Comparison of ENCODE assay signal across 19 mouse cellular contexts in the genomic region with DNA sequence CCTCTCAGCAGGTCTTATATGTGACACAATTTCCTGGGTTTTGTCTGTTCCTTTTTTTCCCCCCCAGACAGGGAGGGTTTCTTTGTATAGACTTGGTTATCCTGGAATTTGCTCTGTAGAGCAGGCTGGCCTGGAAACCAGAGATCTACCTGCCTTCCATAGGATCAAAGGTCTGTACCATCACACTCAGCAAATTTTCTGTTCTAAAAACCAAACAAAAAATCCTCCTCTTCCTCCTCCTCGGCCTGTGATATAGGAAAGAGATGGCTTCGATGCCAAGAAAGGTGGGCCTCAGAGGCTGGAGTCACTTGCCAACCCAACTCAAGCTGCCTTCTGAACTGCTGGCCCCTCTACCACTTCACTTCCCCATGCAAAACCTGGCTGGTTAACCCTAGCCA. TPM values are rescaled to one million over a fixed set of nuclear protein-coding genes. Genes with fewer than 3 reads are reported as not detected.
A peak's percentile ranks its signal among the peaks of the same experiment; 100 is the strongest.
DNase-seq lines count a peak whose midpoint lies in the region; ATAC-seq and TF ChIP-seq lines count a peak whose summit lies in the region.
"Had no signal": no experiment of that assay in that cellular context is flagged by ENCODE, and none has a peak within 500 bp of the region (broad histone marks: within the 10 kb centered on the region; RNA-seq: fewer than 3 reads in every experiment).

No protein-coding gene starts in this region.

- H3K4me1 ChIP-seq in heart, embryonic 11.5 days (ENCODE audit: control insufficient read depth, insufficient read depth, low read length), result peaks cover 49% of the 10 kb centered on the region
- peaks cover 55% of the 10 kb centered on the region for H3K4me1 ChIP-seq in heart, embryonic 16.5 days (ENCODE audit: control insufficient read depth, insufficient read depth, low read length)
- peaks cover 6% of the 10 kb centered on the region for H3K4me1 ChIP-seq in heart, adult 2 months (ENCODE audit: control insufficient read depth, insufficient read depth, low read length)
- peaks cover 23% of the 10 kb centered on the region for H3K4me1 ChIP-seq in midbrain, embryonic 11.5 days (ENCODE audit: control insufficient read depth, insufficient read depth, low read length)
- no peaks in the 10 kb centered on the region for H3K4me1 ChIP-seq in midbrain, embryonic 16.5 days (ENCODE audit: control insufficient read depth, insufficient read depth, low read length)

- TF ChIP-seq POLR2A in heart, adult 2 months (IDR thresholded peaks at IDR 0.05; ENCODE audit: insufficient read depth, low read depth, low read length), result no peak

- TF ChIP-seq CTCF in heart, adult 2 months (IDR thresholded peaks at IDR 0.05), result no peak

- H3K27ac ChIP-seq in heart, embryonic 11.5 days (ENCODE audit: low read depth, low read length), result peak overlapping the region; percentile 93
- peak overlapping the region; percentile 96 for H3K27ac ChIP-seq in heart, embryonic 16.5 days (ENCODE audit: low read length)
- H3K27ac ChIP-seq in heart, adult 2 months, result no peak overlapping the region; the same call in 1 of the 2 replicates
- no peak overlapping the region for H3K27ac ChIP-seq in midbrain, embryonic 11.5 days (ENCODE audit: low read depth, low read length)
- no peak overlapping the region for H3K27ac ChIP-seq in midbrain, embryonic 16.5 days (ENCODE audit: low read length)
- H3K27ac ChIP-seq: embryonic facial prominence, embryonic 10.5 days; forebrain, embryonic 13.5 days; hindbrain, embryonic 15.5 days had no signal

- no peaks in the 10 kb centered on the region for H3K79me2 ChIP-seq in heart, adult 2 months (replicated peaks; ENCODE audit: control insufficient read depth, insufficient read depth, low read length)

- H3K4me2 ChIP-seq in heart, embryonic 11.5 days, result no peak overlapping the region
- no peak overlapping the region for H3K4me2 ChIP-seq in heart, embryonic 16.5 days (ENCODE audit: low read depth, low read length)
- H3K4me2 ChIP-seq in midbrain, embryonic 11.5 days, result no peak overlapping the region
- H3K4me2 ChIP-seq in midbrain, embryonic 16.5 days (ENCODE audit: low read length), result no peak overlapping the region
- H3K4me2 ChIP-seq: forebrain, embryonic 13.5 days; hindbrain, embryonic 15.5 days had no signal

- WGBS in heart, embryonic 11.5 days (ENCODE audit: insufficient replicate concordance), result 74% methylated on average over 2 of the region's 2 CpGs
- WGBS in heart, embryonic 16.5 days, result 77% methylated on average over 2 of the region's 2 CpGs
- 78% methylated on average over 2 of the region's 2 CpGs for WGBS in heart, adult 2 months
- 92% methylated on average over 2 of the region's 2 CpGs for WGBS in midbrain, embryonic 11.5 days
- WGBS in midbrain, embryonic 16.5 days, result 85% methylated on average over 2 of the region's 2 CpGs

- no peaks in the 10 kb centered on the region for H3K36me3 ChIP-seq in heart, embryonic 11.5 days (ENCODE audit: control insufficient read depth, insufficient read depth, low read length)
- H3K36me3 ChIP-seq in heart, embryonic 16.5 days (ENCODE audit: control insufficient read depth, insufficient read depth), result 0 out of 2 replicates have a peak, but pooled peaks cover 3% of the 10 kb centered on the region
- H3K36me3 ChIP-seq in heart, adult 2 months (ENCODE audit: control insufficient read depth, insufficient read depth, low read length), result no peaks in the 10 kb centered on the region
- no peaks in the 10 kb centered on the region for H3K36me3 ChIP-seq in midbrain, embryonic 11.5 days (ENCODE audit: control insufficient read depth, insufficient read depth, low read length)
- H3K36me3 ChIP-seq in midbrain, embryonic 16.5 days (ENCODE audit: control insufficient read depth, insufficient read depth, low read length), result no peaks in the 10 kb centered on the region

- no peak for DNase-seq in heart, postnatal 36 days
- DNase-seq in heart, adult 2 months, result no peak
- peak; percentile 56 for DNase-seq in midbrain, embryonic 11.5 days (ENCODE audit: low spot score, missing footprints)
- DNase-seq: adrenal gland, adult 8-10 months; adrenal gland, postnatal 36 days; cerebellum, adult 2 months; cerebellum, postnatal 10 days; forebrain, postnatal 0 days; gastrocnemius, postnatal 36 days; kidney, adult 8-10 months had no signal

- intact Hi-C loops in heart, postnatal 36 days (cut with DNase I), result no loop called here
- intact Hi-C loops in heart, adult 2 months (cut with DNase I), result no loop called here

- no peaks in the 10 kb centered on the region for H3K27me3 ChIP-seq in heart, embryonic 11.5 days (ENCODE audit: control insufficient read depth, insufficient read depth, low read length)
- no peaks in the 10 kb centered on the region for H3K27me3 ChIP-seq in heart, embryonic 16.5 days (ENCODE audit: control insufficient read depth, insufficient read depth, low read length)
- H3K27me3 ChIP-seq in heart, adult 2 months (ENCODE audit: control insufficient read depth, insufficient read depth, low read length), result no peaks in the 10 kb centered on the region
- H3K27me3 ChIP-seq in midbrain, embryonic 11.5 days (ENCODE audit: control insufficient read depth, insufficient read depth, low read length), result no peaks in the 10 kb centered on the region
- H3K27me3 ChIP-seq in midbrain, embryonic 16.5 days (ENCODE audit: control insufficient read depth, insufficient read depth, low read depth, low read length), result no peaks in the 10 kb centered on the region
- H3K27me3 ChIP-seq: forebrain, embryonic 13.5 days; hindbrain, embryonic 15.5 days had no signal

- no peak overlapping the region for H3K4me3 ChIP-seq in heart, embryonic 11.5 days (ENCODE audit: low read depth, low read length)
- H3K4me3 ChIP-seq in heart, embryonic 16.5 days (ENCODE audit: low read length), result no peak overlapping the region
- H3K4me3 ChIP-seq in heart, adult 2 months, result no peak overlapping the region
- H3K4me3 ChIP-seq in midbrain, embryonic 11.5 days (ENCODE audit: low read depth, low read length), result no peak overlapping the region
- no peak overlapping the region for H3K4me3 ChIP-seq in midbrain, embryonic 16.5 days (ENCODE audit: low read depth, low read length)
- H3K4me3 ChIP-seq: embryonic facial prominence, embryonic 10.5 days; forebrain, embryonic 13.5 days; hindbrain, embryonic 15.5 days had no signal

- ATAC-seq in heart, embryonic 11.5 days (replicated peaks; ENCODE audit: insufficient number of reproducible peaks, low FRiP score, low TSS enrichment), result no peak
- no peak for ATAC-seq in heart, embryonic 16.5 days (replicated peaks; ENCODE audit: extremely low read depth, insufficient read depth, low FRiP score)
- ATAC-seq in midbrain, embryonic 11.5 days (ENCODE audit: low FRiP score), result no peak
- no peak for ATAC-seq in midbrain, embryonic 16.5 days
- ATAC-seq in inflammation-experienced regulatory T-cells, adult 6 months, result no peak
- ATAC-seq: forebrain, embryonic 13.5 days; forebrain, postnatal 0 days; intestine, postnatal 0 days had no signal

- TF ChIP-seq EP300 in heart, adult 2 months (IDR thresholded peaks at IDR 0.05; ENCODE audit: insufficient read depth, low read depth, low read length), result no peak

- no peak overlapping the region for H3K9ac ChIP-seq in heart, embryonic 11.5 days (ENCODE audit: low read depth, low read length)
- no peak overlapping the region for H3K9ac ChIP-seq in heart, embryonic 16.5 days (ENCODE audit: low read length)
- H3K9ac ChIP-seq in heart, adult 2 months (ENCODE audit: low read depth, low read length), result no peak overlapping the region
- H3K9ac ChIP-seq in midbrain, embryonic 11.5 days (ENCODE audit: low read length), result no peak overlapping the region
- no peak overlapping the region for H3K9ac ChIP-seq in midbrain, embryonic 16.5 days (ENCODE audit: low read depth, low read length)
- H3K9ac ChIP-seq: forebrain, embryonic 13.5 days; forebrain, postnatal 0 days; hindbrain, embryonic 15.5 days had no signal

- H3K9me3 ChIP-seq in heart, embryonic 11.5 days (replicated peaks; ENCODE audit: control insufficient read depth, low read length), result no peaks in the 10 kb centered on the region
- no peaks in the 10 kb centered on the region for H3K9me3 ChIP-seq in heart, embryonic 16.5 days (replicated peaks; ENCODE audit: control insufficient read depth, low read length)
- H3K9me3 ChIP-seq in midbrain, embryonic 11.5 days (ENCODE audit: control insufficient read depth, low read length), result no peaks in the 10 kb centered on the region
- no peaks in the 10 kb centered on the region for H3K9me3 ChIP-seq in midbrain, embryonic 16.5 days (replicated peaks; ENCODE audit: control insufficient read depth, low read length, poor library complexity, severe bottlenecking)
- H3K9me3 ChIP-seq: embryonic facial prominence, embryonic 10.5 days; forebrain, embryonic 13.5 days; G1E; hindbrain, embryonic 15.5 days had no signal

RNA-seq across cellular contexts. Expression of a gene that starts 18.9 kb away (rescaled TPM):
- 421 and 423 TPM in 2 replicates for polyA plus RNA-seq in heart, embryonic 11.5 days (2014; fragmentation: Nextera tagmentation; extraction: Ambion mirVana)
- total RNA-seq in heart, postnatal 36 days (2021), result 100 to 1,000 TPM; 217 to 238 TPM
- polyA plus RNA-seq in heart, embryonic 16.5 days (2015; fragmentation: Nextera tagmentation; extraction: Ambion mirVana), result 426 and 448 TPM in 2 replicates
- 100 to 1,000 TPM; 205 to 240 TPM for total RNA-seq in heart, adult 2 months (2021)
- 61.1 and 80.2 TPM in 2 replicates for polyA plus RNA-seq in heart, adult 2 months (2012; rRNA removed)
- polyA plus RNA-seq in midbrain, embryonic 11.5 days (2014; fragmentation: Nextera tagmentation; extraction: Ambion mirVana), result 423 and 440 TPM in 2 replicates
- polyA plus RNA-seq in midbrain, embryonic 16.5 days (2015; fragmentation: Nextera tagmentation; extraction: Ambion mirVana), result 495 and 501 TPM in 2 replicates
- polyA plus RNA-seq in inflammation-experienced regulatory T-cells, adult 6 months (2017; shearing (Covaris generic)), result 100 to 1,000 TPM; 401 to 459 (median 442) TPM

Comparison
In these comparisons a context has a peak if more than half of its experiments do, and no peak if none do; other contexts are left out.
1. H3K27ac ChIP-seq: peak in heart, embryonic 11.5 days (single experiment) and heart, embryonic 16.5 days (single experiment); none in heart, adult 2 months (single experiment), midbrain, embryonic 11.5 days (single experiment) and midbrain, embryonic 16.5 days (single experiment).